Mouse (Mus musculus) right cerebral cortex, postnatal 36 days (tissue): ENCODE data around the gene Eef1akmt1.

Experiments used
- DNase-seq, 2 experiments: peaks; one replicate each; pipeline ENCODE4 v3.0.0; 2022; ENCODE audit warnings: low spot score in 2 of 2, mixed read lengths in 1 of 2

The Eef1akmt1 gene

GRCm38 (mm10) chr14:57571155-57572133 is at the start of gene Eef1akmt1:
Eef1akmt1 (minus strand) TSS chr14:57571612.
- peak; percentile 92 to 94 for DNase-seq

GRCm38 (mm10) chr14:57620598-57621236 is 49.3 kb upstream of the Eef1akmt1 start:
- DNase-seq, result no peak

- DNase-seq, result no peak
Observed at GRCm38 (mm10) chr14:57619487-57619886, 48.1 kb upstream of the Eef1akmt1 start.

GRCm38 (mm10) chr14:57617675-57618074 is 46.3 kb upstream of the Eef1akmt1 start:
- DNase-seq, result no peak

GRCm38 (mm10) chr14:57616339-57616965 is 45.0 kb upstream of the Eef1akmt1 start:
- no peak for DNase-seq

DNA sequence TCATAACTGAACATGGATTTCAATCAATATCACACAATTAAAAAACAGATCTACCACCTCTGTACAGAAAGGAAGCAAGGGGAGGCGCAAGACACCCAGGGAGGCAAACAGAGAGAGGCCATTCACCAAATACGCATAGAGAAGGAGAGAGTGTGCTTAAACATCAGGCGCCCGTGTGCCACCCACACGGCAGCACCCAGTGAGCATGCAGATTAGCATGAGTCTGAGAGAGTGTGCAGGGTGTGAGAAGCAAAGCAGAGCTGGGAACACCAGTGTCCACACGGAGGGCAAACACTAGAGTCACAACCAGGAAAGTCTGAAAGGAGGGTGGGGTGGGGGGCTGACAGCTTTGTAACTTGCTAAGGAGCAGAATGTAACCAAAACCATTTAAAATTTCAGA is 44.4 kb upstream of the Eef1akmt1 start:
- DNase-seq, result no peak

- DNase-seq, result no peak
Observed at GRCm38 (mm10) chr14:57611034-57611433, 39.6 kb upstream of the Eef1akmt1 start.

GRCm38 (mm10) chr14:57609816-57610329 is 38.5 kb upstream of the Eef1akmt1 start:
- no peak for DNase-seq

DNA sequence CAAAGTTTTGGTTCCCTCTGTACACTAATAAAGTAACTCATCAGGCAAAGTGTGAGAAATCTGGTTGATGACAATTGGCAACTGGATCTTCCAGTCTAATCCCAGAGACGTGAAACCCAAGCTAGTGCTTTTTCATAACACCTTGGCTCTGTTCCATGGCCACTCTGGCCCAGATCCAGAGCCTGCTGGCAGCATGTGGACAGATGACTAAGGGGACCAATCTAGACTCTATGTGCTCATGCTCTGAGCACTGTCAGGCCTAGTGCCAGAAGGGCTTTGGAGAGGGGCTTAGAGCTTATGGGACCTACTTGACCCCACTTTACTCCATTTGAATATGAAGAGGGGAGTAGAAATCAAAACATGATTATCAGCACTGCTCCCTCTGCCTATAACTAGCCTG is 36.1 kb upstream of the Eef1akmt1 start:
- DNase-seq, result peak; percentile 48 to 60

- DNase-seq, result no peak
Observed at GRCm38 (mm10) chr14:57606663-57607365, 35.4 kb upstream of the Eef1akmt1 start.

DNA sequence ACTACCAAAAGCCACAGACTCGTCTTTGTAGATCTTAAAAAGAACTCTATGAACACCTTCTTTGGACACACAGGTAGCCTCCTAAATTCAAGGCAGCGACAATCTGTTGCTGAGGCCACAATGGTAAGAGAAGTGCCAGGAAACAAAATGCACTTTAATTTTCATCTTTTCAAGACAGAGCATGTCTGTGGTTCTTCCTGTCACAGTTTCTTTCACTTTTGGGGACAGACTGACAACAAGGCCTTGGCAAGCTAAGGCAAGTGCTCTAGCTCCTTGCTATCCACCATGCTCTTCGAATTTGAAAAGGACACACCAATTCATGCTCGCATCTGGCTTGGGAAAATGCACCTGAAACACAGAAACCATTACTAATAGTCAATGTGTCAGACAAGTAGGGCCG is 21.9 kb upstream of the Eef1akmt1 start:
- no peak for DNase-seq

- no peak for DNase-seq
Observed at GRCm38 (mm10) chr14:57591830-57592229, 20.4 kb upstream of the Eef1akmt1 start.

- DNase-seq, result no peak
Observed at GRCm38 (mm10) chr14:57576364-57577060, 5.1 kb upstream of the Eef1akmt1 start.

DNA sequence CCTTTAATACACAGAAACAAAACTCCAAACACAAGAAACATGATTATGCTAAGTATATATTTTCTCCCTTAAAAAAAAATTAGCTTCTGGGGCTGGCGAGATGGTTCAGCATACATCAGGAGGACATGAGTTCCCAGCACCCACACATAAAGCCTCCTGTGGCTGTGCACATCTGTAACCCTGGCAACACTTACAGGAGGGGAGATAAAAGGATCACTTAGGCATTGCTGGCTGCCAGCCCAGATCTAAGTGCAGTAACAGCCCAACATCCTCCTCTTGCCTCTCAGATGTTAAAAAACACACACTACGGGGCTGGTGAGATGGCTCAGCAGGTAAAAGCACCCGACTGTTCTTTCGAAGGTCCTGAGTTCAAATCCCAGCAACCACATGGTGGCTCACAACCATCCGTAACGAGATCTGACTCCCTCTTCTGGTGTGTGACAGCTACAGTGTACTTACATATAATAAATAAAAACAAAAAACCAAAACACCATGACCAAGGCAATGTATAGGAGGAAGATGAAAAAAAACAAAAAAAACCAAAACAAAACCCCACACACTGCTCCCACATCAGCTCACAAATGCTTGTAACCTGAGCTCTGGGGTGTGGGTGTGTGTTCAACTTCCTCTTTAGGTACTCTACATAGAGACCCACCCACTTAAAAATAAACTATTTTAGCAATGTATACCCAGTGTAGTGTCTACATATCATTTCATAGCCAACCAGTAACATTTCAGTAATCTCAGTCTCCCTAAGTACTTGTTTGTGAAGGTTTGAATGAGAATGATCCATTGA is 3.6 kb upstream of the Eef1akmt1 start:
- no peak for DNase-seq

DNA sequence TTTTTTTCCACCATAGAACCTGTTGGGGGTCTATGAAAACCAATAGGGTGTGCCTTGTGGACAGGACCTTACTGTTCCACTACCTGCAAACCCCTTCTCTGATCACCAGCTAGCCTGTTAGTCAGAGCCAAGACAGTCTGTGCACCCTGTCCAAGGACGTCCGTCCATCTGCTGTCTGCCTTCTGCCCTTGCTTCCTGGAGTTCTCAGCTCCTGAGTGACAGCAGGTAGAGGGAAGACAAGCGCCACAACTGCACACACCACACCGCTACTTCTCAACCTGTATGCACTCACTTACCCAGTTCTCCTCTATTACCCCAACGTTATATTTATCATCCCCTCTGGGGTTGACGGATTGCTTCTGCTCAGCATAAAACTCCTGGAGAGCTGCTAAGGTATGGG is 5.8 kb downstream of the Eef1akmt1 start:
- no peak for DNase-seq

DNA sequence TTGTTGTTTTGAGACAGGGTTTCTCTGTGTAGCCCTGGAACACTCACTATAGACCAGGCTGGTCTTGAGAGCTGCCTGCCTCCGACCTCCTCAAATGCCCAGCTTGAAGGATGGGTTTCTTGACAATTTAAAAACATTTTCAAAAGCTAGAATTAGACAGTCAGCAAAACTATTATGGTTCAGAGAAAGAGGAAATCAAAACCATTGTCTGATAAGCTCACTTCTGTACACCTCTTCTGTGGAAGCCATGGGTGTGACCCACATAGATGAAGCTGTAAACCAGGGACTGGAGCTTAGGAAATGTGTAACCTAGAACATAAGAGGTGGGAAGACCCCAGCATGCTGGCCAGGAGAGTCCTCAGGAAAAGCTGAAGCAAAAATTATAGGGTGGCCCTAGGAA is 14.5 kb downstream of the Eef1akmt1 start:
- DNase-seq, result no peak

DNA sequence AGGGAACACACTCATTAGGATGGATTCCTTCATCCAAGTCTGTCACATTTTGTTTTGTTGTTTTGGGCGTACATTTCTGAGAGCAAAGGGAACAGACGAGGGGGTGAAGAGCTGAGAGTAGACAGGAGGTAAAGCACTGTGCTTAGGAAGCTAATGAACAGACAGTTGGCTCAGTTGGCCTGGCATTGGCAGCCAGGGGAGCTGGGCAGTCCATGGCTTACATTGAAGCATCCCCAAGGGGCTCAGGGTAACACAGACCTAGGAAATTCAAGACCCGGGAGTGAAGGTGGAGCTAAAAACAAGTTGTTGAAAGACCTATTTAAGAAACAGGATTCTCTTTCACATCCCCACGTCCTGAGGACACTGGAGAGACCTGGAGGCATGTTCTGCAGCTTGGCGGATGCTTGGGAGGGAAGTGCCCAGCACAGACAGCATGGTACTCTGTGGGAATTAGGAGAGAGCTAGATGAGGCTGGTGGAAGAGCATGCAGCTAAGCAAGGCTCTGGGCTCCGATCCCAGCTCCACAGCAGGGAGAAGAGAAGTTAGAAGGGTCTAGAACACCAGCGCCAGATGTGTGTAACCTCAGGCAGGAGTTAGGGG is 15.8 kb downstream of the Eef1akmt1 start:
- no peak for DNase-seq

GRCm38 (mm10) chr14:57554434-57554833 is 17.0 kb downstream of the Eef1akmt1 start:
- DNase-seq, result no peak

DNA sequence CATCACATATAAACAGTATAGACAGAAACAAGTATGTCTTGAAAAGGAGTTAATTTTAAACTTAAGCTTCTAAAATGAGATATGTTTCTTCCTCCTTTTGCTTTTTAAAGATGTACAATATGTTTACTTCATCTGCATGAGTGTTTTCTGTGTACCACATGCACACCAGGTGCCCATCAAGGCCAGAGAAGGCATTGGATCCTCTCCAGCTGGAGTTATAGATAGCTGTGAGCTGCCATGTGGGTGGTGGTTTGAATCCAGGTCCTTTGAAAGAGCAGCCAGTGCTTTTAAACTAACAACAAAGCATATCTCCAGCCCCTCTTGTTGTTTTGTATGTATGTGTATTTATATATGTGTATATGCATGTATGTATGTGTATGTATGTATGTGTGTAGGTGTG is 18.5 kb downstream of the Eef1akmt1 start:
- no peak for DNase-seq

- no peak for DNase-seq
Observed at GRCm38 (mm10) chr14:57547062-57547461, 24.4 kb downstream of the Eef1akmt1 start.
